Mouse (Mus musculus) forebrain, embryonic 12.5 days (tissue): ENCODE results near the gene Zfp664. TPM values are rescaled to one million over a fixed set of nuclear protein-coding genes. Genes with fewer than 3 reads are reported as not detected.

ENCODE experiments used
- ATAC-seq: fragments of 200-750 bp; cut with Nextera tagmentation; 2 replicates; pipeline ENCODE4 v1.8.0; 2017; ENCODE audit warnings: moderate TSS enrichment; ENCODE audit not compliant: low FRiP score
- H3K27ac ChIP-seq: fragments of 300-500 bp; sonication (generic); 2 replicates; pipeline ENCODE4 v1.5.1; 2016; ENCODE audit warnings: mild to moderate bottlenecking
- H3K27me3 ChIP-seq: fragments of 300-500 bp; sonication (generic); 2 replicates; pipeline ENCODE4 v1.6.1; 2016; ENCODE audit warnings: mild to moderate bottlenecking
- H3K36me3 ChIP-seq: fragments of 300-500 bp; sonication (generic); replicated peaks from 2 replicates; pipeline ENCODE4 v1.6.1; 2016; ENCODE audit warnings: mild to moderate bottlenecking
- H3K4me1 ChIP-seq: fragments of 300-500 bp; sonication (generic); 2 replicates; pipeline ENCODE4 v1.6.1; 2016
- H3K4me2 ChIP-seq: fragments of 300-500 bp; sonication (generic); 2 replicates; pipeline ENCODE4 v1.6.1; 2016; ENCODE audit warnings: mild to moderate bottlenecking, moderate library complexity
- H3K4me3 ChIP-seq: fragments of 300-500 bp; sonication (generic); replicated peaks from 2 replicates; pipeline ENCODE4 v1.5.1; 2016; ENCODE audit warnings: mild to moderate bottlenecking
- H3K9ac ChIP-seq: fragments of 300-500 bp; sonication (generic); 2 replicates; pipeline ENCODE4 v1.6.1; 2016; ENCODE audit warnings: mild to moderate bottlenecking
- H3K9me3 ChIP-seq: fragments of 300-500 bp; sonication (generic); 2 replicates; pipeline ENCODE4 v1.6.1; 2016
- WGBS: fragments of 180-500 bp; shearing (Covaris S2); methylation state at CpG from one replicate; pipeline ENCODE4 v1.1.7; 2016; 5-methylcytosine and 5-hydroxymethylcytosine counted together
- polyA plus RNA-seq: library from polyadenylated mRNA; unstranded; fragments of >200 nt; fragmentation: Nextera tagmentation; extraction: Ambion mirVana; gene quantifications from 2 replicates; pipeline ENCODE4 v1.2.1, GENCODE M21; 2016

Zfp664 gene
- polyA plus RNA-seq = 151 and 153 TPM in 2 replicates

DNA sequence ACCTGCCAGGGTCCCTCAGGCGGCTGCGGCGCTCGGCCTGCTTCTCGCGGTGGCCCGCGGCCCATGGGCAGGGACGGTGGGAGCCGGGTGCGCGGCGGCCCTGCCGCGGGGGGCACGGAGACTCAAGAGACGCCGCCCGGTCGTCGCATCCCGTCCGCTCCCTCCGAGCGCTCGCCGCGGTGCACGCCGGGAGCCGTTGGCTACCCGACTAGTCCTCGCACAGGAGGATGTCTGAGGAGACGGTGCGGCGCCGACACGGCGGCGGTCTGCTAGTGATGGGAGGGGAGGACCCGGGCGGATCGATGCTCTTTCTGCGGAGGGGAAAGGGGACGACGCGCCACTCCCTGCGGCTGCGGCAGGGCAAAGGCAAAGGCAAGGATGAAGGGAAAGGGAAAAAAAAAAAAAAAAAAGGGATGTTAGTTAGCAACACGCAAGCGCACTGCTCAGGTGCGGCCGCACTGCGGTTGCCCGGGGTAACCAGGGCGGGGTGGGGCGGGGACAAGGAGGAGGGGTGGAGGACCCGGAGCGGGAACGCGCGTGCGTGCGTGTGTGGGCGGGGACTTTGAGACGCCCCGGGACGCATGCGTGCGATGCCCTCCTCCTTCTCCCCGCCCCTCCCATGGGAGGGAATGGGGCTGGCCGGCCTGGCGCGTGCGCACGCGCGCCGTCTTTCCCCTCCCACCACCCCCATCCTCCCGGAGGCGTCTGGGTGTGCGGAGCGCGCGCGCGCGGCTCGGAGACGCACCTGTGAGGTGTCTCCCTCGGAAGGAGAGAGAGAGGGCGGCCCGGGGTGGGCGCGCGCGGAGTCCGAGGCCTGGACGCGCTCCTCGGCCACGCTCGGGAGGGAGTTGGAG is at the start of gene Zfp664, which contains the start of gene Ccdc92:
Zfp664 (plus strand) TSS at position 679 of the 854 bp plus-strand sequence.
Ccdc92 (minus strand) TSS at position 412 of the 854 bp plus-strand sequence.
- Histone ChIP-seq H3K4me3 (peak within 1 kb of the TSS; percentile 99), H3K4me1 (peaks cover 30% of the 10 kb centered on the region), H3K4me2 (peak within 1 kb of the TSS; percentile 92), H3K36me3 (peaks cover 4% of the 10 kb centered on the region; the same call in 1 of the 2 replicates), H3K9me3 (no peaks in the 10 kb centered on the region), H3K27ac (peak within 1 kb of the TSS; percentile 97), H3K9ac (peak within 1 kb of the TSS; percentile 98), H3K27me3 (0 out of 2 replicates have a peak, but pooled peaks cover 4% of the 10 kb centered on the region)
- under 1% methylated on average over 76 of the region's 103 CpGs for whole genome bisulfite sequencing
- peak; percentile 90 for ATAC-seq

DNA sequence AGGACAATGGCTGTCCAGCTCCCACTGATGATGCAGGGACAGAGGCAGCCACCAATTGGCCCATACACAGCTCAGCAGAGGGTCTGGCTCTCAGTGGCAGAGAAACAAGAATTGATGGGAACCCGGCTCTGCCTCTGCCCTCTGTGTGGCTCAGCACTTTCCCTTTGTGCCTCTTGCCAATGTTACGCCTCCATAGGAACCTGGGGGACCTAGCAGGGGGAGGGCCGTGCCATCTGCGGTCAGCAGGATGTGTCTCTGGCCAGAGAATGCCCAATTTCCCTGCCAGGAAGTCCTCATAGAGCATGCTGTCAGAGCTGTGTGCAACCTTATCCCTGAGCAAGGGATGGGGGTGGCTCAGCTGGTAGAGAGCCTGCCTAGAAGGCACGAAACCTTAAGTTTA is 47.7 kb upstream of the Zfp664 start:
- H3K27ac ChIP-seq = no peak overlapping the region
- no peaks in the 10 kb centered on the region for H3K36me3 ChIP-seq
- H3K9me3 ChIP-seq = peaks cover 9% of the 10 kb centered on the region; the same call in 1 of the 2 replicates
- H3K9ac ChIP-seq = no peak overlapping the region
- no peaks in the 10 kb centered on the region for H3K4me1 ChIP-seq
- no peak overlapping the region for H3K4me2 ChIP-seq
- WGBS = 78% methylated on average over 4 of the region's 5 CpGs
- no peaks in the 10 kb centered on the region for H3K27me3 ChIP-seq
- ATAC-seq = no peak
- no peak overlapping the region for H3K4me3 ChIP-seq

DNA sequence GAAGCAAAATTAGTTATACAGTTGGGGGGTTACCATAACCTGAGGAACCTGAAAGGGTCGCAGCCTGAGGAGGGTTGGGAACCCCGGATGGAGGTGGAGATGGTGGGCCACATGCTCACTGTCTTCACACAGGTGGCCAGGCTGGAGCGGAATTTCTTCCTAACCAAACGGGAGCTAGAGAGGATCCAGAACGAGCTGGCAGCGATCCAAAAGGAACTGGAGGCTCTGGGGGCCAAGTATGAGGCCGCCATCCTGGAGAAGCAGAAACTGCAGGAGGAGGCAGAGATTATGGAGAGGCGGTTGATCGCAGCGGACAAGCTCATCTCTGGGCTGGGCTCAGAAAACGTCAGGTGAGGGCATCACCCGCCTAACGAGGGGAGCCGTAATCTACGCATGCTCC is 45.4 kb upstream of the Zfp664 start:
- Histone ChIP-seq H3K4me2 (no peak overlapping the region), H3K9ac (no peak overlapping the region), H3K4me3 (no peak overlapping the region), H3K27ac (no peak overlapping the region), H3K4me1 (no peaks in the 10 kb centered on the region), H3K36me3 (no peaks in the 10 kb centered on the region), H3K27me3 (no peaks in the 10 kb centered on the region), H3K9me3 (peaks cover 9% of the 10 kb centered on the region; the same call in 1 of the 2 replicates)
- WGBS = 88% methylated on average over 15 of the region's 15 CpGs
- no peak for ATAC-seq

DNA sequence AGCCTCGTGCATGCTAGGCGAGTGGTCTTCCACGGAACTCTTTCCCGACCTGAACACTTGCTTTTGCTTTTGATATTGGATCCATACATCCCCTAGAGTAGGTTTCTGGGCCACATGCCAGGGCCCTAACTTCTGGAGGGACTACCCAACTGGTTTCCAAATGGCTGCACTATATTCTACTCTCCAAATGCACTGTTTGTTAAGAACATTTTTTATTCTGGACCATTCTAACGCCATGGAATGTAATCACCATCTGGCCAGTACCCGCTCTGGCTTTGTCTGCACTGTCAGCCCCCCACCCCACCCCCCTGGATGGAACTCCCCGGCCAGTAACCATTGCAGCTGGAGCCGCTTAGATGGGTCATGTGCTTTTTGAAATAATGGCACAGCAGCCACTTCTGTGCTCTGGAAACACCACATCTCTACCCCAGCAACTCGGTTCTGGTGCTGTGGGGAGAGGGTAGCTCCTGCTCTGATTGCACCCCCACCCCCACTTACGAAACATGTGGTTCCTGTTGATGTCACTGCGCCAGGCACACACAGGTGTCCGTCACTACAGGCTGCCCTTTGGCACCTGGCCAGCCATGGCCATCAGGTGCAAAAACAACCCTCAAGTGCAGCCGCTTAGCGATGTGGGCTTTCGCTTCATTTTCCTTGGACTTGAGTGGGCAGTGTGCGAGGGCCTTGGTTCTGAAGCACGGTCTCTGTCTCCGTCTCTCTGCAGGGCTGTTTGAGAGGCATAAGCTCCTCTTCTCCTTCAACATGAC is 40.2 kb upstream of the Zfp664 start:
- WGBS = 85% methylated on average over 18 of the region's 18 CpGs
- Histone ChIP-seq H3K4me1 (no peaks in the 10 kb centered on the region), H3K36me3 (no peaks in the 10 kb centered on the region), H3K4me3 (no peak overlapping the region), H3K9me3 (peaks cover 9% of the 10 kb centered on the region; the same call in 1 of the 2 replicates), H3K27ac (no peak overlapping the region), H3K9ac (no peak overlapping the region), H3K27me3 (no peaks in the 10 kb centered on the region), H3K4me2 (no peak overlapping the region)
- no peak for ATAC-seq

DNA sequence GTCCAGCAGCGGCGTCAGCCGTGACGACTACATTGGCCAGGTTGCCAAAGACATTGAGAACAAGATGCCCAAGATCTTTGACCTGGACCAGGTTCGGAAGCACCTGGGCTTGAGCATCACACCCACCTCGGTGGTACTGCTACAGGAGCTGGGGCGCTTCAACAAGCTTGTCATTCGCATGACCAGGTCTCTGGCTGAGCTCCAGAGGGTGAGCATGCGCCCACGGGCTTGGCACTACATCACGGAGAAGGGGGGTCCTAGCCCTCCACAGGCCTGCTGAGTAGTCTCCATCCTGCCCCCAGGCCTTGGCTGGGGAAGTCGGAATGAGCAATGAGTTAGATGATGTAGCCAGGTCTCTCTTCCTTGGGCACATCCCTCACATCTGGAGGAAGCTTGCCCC is 32.2 kb upstream of the Zfp664 start:
- Histone ChIP-seq H3K9ac (no peak overlapping the region), H3K27ac (no peak overlapping the region), H3K27me3 (no peaks in the 10 kb centered on the region), H3K36me3 (peaks cover 13% of the 10 kb centered on the region), H3K9me3 (no peaks in the 10 kb centered on the region), H3K4me3 (no peak overlapping the region), H3K4me1 (no peaks in the 10 kb centered on the region), H3K4me2 (no peak overlapping the region)
- no peak for ATAC-seq
- 92% methylated on average over 12 of the region's 12 CpGs for WGBS

DNA sequence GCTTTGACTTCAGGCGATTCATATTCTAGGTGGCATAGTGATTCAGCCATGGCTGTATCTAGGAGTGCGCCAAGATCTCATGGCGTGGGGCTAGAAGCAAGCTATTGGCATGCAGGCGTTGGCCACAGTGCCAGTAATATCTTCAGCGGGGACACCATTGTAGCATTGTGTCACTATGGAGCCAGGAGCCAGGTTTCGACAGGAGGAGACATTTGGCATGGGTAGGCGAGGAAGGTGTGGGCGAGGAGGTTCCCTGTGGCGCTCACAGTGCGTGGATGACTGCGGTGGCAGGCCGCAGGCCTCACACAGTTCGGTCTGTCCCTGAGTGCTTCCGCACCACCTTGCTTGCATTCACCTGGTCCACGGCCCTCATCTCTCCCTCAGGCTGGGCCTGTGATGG is 27.3 kb upstream of the Zfp664 start:
- no peaks in the 10 kb centered on the region for H3K9me3 ChIP-seq
- H3K27me3 ChIP-seq = no peaks in the 10 kb centered on the region
- ATAC-seq = no peak
- H3K4me1 ChIP-seq = no peaks in the 10 kb centered on the region
- H3K9ac ChIP-seq = no peak overlapping the region
- H3K4me2 ChIP-seq = no peak overlapping the region
- 94% methylated on average over 15 of the region's 15 CpGs for WGBS
- H3K27ac ChIP-seq = no peak overlapping the region
- H3K4me3 ChIP-seq = no peak overlapping the region
- H3K36me3 ChIP-seq = peaks cover 34% of the 10 kb centered on the region

DNA sequence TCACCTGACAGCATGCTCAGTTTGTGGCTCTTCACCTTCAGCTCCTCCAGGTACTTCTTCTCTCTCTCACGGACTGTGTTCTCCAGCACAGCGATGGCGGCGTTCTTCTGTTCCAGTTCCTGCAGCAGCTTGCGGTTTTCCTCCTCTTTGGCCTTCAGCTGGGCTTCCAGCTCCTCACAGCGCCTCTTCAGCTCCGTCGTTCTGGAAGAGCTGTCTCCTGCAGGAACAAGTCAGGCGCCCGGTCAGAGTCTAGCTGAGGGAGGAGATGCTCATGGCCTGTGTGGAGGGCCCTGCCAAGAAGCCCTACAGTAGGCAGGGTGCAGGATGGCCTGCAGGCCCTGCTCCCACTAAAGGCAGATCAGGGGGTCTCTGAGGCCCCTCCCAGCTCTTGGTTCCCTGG is 26.4 kb upstream of the Zfp664 start:
- 93% methylated on average over 10 of the region's 10 CpGs for WGBS
- H3K9ac ChIP-seq = no peak overlapping the region
- H3K36me3 ChIP-seq = peaks cover 34% of the 10 kb centered on the region
- H3K9me3 ChIP-seq = no peaks in the 10 kb centered on the region
- no peaks in the 10 kb centered on the region for H3K27me3 ChIP-seq
- no peak overlapping the region for H3K4me3 ChIP-seq
- H3K4me2 ChIP-seq = no peak overlapping the region
- no peak overlapping the region for H3K27ac ChIP-seq
- H3K4me1 ChIP-seq = no peaks in the 10 kb centered on the region
- no peak for ATAC-seq

DNA sequence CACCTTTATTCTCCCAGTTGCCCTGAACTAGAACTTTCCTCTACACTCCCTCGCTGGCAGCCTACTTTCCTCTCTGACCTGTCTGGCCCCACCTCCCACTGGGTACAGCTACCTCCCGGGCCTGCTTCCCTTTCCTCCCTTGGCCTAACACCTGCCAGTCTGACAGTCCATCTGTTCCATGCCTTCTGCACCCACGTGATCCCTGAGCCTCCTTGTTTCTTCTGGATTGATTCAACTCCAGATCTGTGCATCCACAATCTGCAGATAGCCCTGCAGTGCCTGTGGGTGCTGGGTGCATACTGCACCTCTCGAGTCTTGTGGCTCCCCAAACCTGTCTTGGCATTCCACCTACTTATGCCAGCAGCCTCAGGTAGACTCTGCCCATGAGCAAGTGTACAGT is 25.9 kb upstream of the Zfp664 start:
- no peak for ATAC-seq
- Histone ChIP-seq H3K36me3 (peaks cover 34% of the 10 kb centered on the region), H3K27me3 (no peaks in the 10 kb centered on the region), H3K4me1 (no peaks in the 10 kb centered on the region), H3K27ac (no peak overlapping the region), H3K9me3 (no peaks in the 10 kb centered on the region), H3K9ac (no peak overlapping the region), H3K4me3 (no peak overlapping the region), H3K4me2 (no peak overlapping the region)
- WGBS = 86% methylated on average over 4 of the region's 4 CpGs

DNA sequence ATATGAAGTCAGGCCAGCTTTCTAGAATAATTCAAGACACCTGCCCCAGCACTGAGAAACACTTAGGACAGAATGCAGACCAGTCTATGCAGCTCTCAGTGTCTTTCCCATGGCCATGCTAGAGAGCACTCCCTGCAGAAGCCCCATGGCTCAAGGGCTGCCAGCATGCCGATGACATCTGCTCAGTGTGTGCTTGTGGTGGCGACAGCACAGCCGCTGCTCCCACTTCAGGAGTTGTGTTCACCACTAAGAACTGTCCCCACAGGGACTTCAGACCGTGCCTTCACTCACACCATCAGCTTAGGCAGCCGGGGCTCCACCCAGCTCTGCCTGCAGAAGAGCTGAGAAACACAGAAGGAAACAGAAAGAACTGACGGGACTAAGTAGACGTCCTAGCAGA is 22.3 kb upstream of the Zfp664 start:
- Histone ChIP-seq H3K4me3 (no peak overlapping the region), H3K36me3 (peaks cover 22% of the 10 kb centered on the region), H3K9ac (no peak overlapping the region), H3K27ac (no peak overlapping the region), H3K4me2 (no peak overlapping the region), H3K9me3 (no peaks in the 10 kb centered on the region), H3K27me3 (no peaks in the 10 kb centered on the region), H3K4me1 (peaks cover 5% of the 10 kb centered on the region; the same call in 1 of the 2 replicates)
- WGBS = 86% methylated on average over 7 of the region's 7 CpGs
- no peak for ATAC-seq

DNA sequence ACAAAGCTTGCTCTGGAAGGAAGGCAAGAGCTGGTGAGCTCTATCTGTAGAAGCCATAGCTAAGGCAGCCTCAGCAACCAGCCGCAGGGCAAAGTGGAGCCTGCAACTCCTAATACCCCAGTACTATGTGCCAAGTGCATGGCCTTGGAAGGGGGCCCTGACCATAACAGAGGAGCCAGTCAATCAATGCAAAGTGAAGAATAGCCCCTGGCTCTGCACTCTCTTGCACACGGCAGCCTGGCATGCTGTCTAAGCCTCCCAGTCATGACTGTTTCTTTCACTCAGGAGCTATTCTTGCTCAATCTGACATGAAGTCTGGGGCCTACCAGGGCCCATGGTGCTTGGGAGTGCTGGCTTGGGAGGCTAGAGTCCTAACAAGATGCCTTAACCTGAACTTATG is 21.8 kb upstream of the Zfp664 start:
- Histone ChIP-seq H3K27me3 (no peaks in the 10 kb centered on the region), H3K4me1 (peaks cover 5% of the 10 kb centered on the region; the same call in 1 of the 2 replicates), H3K4me3 (no peak overlapping the region), H3K9me3 (no peaks in the 10 kb centered on the region), H3K9ac (no peak overlapping the region), H3K27ac (no peak overlapping the region), H3K36me3 (peaks cover 18% of the 10 kb centered on the region), H3K4me2 (no peak overlapping the region)
- no peak for ATAC-seq
- 78% methylated on average over 2 of the region's 2 CpGs for WGBS

DNA sequence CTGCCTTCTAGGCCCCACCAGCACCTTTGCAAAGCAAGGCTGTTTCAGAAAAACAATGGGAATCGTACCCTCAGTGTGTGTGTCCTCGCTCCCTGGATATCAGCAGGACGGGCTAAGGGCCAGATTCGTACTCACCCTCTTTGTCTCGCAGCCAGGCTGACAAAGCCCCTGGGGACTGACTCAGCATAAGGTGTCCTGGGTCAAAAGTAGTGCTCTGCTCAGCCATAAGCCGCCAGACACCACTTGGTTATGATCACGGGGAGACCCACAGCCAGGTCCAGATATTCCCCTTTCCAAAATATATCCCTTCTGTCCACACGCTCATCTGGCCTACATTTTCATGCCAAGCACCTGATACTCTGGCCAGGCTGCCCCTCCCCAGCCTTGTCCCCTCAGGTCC is 19.1 kb upstream of the Zfp664 start:
- no peak overlapping the region for H3K27ac ChIP-seq
- no peak overlapping the region for H3K4me3 ChIP-seq

DNA sequence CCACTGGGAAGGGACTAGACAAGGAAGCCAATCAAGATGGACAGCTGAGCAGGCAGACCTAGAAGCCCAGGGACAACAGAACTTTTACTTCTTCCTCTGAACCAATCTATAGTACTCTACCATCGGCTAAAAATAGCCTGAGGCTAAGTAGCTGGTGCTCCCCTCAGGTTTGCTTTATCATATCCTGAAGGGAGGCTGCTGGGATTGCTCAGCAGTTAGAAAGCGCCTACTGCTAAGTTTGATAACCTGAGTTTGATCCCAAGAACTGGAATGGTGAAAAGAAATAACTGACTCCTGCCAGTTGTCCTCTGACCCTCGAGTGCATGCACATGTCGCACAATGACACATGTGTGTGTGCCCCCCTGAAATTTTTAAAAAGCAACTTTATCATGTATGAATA is 17.6 kb upstream of the Zfp664 start:
- H3K9me3 ChIP-seq = no peaks in the 10 kb centered on the region
- H3K9ac ChIP-seq = no peak overlapping the region
- WGBS = 83% methylated on average over 4 of the region's 4 CpGs
- H3K4me1 ChIP-seq = peaks cover 5% of the 10 kb centered on the region; the same call in 1 of the 2 replicates
- no peak overlapping the region for H3K4me2 ChIP-seq
- H3K27ac ChIP-seq = no peak overlapping the region
- no peak overlapping the region for H3K4me3 ChIP-seq
- H3K36me3 ChIP-seq = no peaks in the 10 kb centered on the region
- H3K27me3 ChIP-seq = no peaks in the 10 kb centered on the region
- ATAC-seq = no peak

More for the DNA sequence above, 19.1 kb upstream of the Zfp664 start:
- Histone ChIP-seq H3K9ac (no peak overlapping the region), H3K4me2 (no peak overlapping the region), H3K9me3 (no peaks in the 10 kb centered on the region), H3K27me3 (no peaks in the 10 kb centered on the region), H3K4me1 (peaks cover 5% of the 10 kb centered on the region; the same call in 1 of the 2 replicates), H3K36me3 (0 out of 2 replicates have a peak, but pooled peaks cover 4% of the 10 kb centered on the region)
- no peak for ATAC-seq
- WGBS = 69% methylated on average over 8 of the region's 8 CpGs
